Mouse (Mus musculus): ENCODE measurements around the gene Raph1. TPM values are rescaled to one million over a fixed set of nuclear protein-coding genes. Genes with fewer than 3 reads are reported as not detected.

The Raph1 gene
- polyA plus RNA-seq, 1 experiment from 2014 or later = 28.3 TPM

- Histone ChIP-seq H3K36me3 (replicated peaks) (no peaks in the 10 kb centered on the region), H3K4me3 (no peak overlapping the region), H3K27ac (no peak overlapping the region), H3K9me3 (no peaks in the 10 kb centered on the region), H3K4me2 (no peak overlapping the region), H3K27me3 (replicated peaks) (no peaks in the 10 kb centered on the region), H3K9ac (no peak overlapping the region), H3K4me1 (no peaks in the 10 kb centered on the region)
- 93% methylated on average over 6 of the region's 6 CpGs for WGBS
- no peak for ATAC-seq (replicated peaks)
Measured at GRCm38 (mm10) chr1:60593101-60593500, 26.2 kb upstream of the Raph1 start.

- H3K4me1 ChIP-seq = no peaks in the 10 kb centered on the region
- ATAC-seq (replicated peaks) = no peak
- H3K4me3 ChIP-seq = no peak overlapping the region
- no peak overlapping the region for H3K4me2 ChIP-seq
- no peaks in the 10 kb centered on the region for H3K9me3 ChIP-seq
- no peak overlapping the region for H3K27ac ChIP-seq
- 52% methylated on average over 4 of the region's 4 CpGs for WGBS
- no peaks in the 10 kb centered on the region for H3K36me3 ChIP-seq (replicated peaks)
- no peak overlapping the region for H3K9ac ChIP-seq
- H3K27me3 ChIP-seq (replicated peaks) = no peaks in the 10 kb centered on the region
Measured at GRCm38 (mm10) chr1:60588887-60589629, 22.2 kb upstream of the Raph1 start.

- H3K4me2 ChIP-seq = no peak overlapping the region
- H3K36me3 ChIP-seq (replicated peaks) = no peaks in the 10 kb centered on the region
- no peak overlapping the region for H3K4me3 ChIP-seq
- no peaks in the 10 kb centered on the region for H3K4me1 ChIP-seq
- no peak for ATAC-seq (replicated peaks)
- WGBS = 83% methylated on average over 8 of the region's 8 CpGs
- no peaks in the 10 kb centered on the region for H3K9me3 ChIP-seq
- H3K27me3 ChIP-seq (replicated peaks) = no peaks in the 10 kb centered on the region
- H3K9ac ChIP-seq = no peak overlapping the region
- no peak overlapping the region for H3K27ac ChIP-seq
Measured at GRCm38 (mm10) chr1:60580990-60581389, 14.1 kb upstream of the Raph1 start.

- no peaks in the 10 kb centered on the region for H3K36me3 ChIP-seq (replicated peaks)
- no peaks in the 10 kb centered on the region for H3K27me3 ChIP-seq (replicated peaks)
- H3K9me3 ChIP-seq = no peaks in the 10 kb centered on the region
- H3K27ac ChIP-seq = no peak overlapping the region
- H3K4me2 ChIP-seq = no peak overlapping the region
- no peak for ATAC-seq (replicated peaks)
- 93% methylated on average over 1 of the region's 1 CpGs for WGBS
- no peaks in the 10 kb centered on the region for H3K4me1 ChIP-seq
- no peak overlapping the region for H3K4me3 ChIP-seq
- no peak overlapping the region for H3K9ac ChIP-seq
Measured at GRCm38 (mm10) chr1:60579886-60580285, 13.0 kb upstream of the Raph1 start.

- Histone ChIP-seq H3K4me3 (no peak overlapping the region), H3K27me3 (replicated peaks) (no peaks in the 10 kb centered on the region), H3K36me3 (replicated peaks) (no peaks in the 10 kb centered on the region), H3K4me1 (no peaks in the 10 kb centered on the region), H3K27ac (no peak overlapping the region), H3K9ac (no peak overlapping the region), H3K9me3 (no peaks in the 10 kb centered on the region), H3K4me2 (no peak overlapping the region)
- 77% methylated on average over 3 of the region's 3 CpGs for WGBS
- no peak for ATAC-seq (replicated peaks)
Measured at GRCm38 (mm10) chr1:60572699-60573098, 5.8 kb upstream of the Raph1 start.

GRCm38 (mm10) chr1:60569741-60570140 is 2.8 kb upstream of the Raph1 start:
- Histone ChIP-seq H3K27ac (no peak overlapping the region), H3K4me1 (peaks cover 6% of the 10 kb centered on the region), H3K4me3 (no peak overlapping the region), H3K27me3 (replicated peaks) (no peaks in the 10 kb centered on the region), H3K4me2 (no peak overlapping the region), H3K36me3 (replicated peaks) (no peaks in the 10 kb centered on the region), H3K9me3 (no peaks in the 10 kb centered on the region), H3K9ac (no peak overlapping the region)
- 89% methylated on average over 7 of the region's 7 CpGs for WGBS
- ATAC-seq (replicated peaks) = no peak

- Histone ChIP-seq H3K9ac (no peak overlapping the region), H3K9me3 (no peaks in the 10 kb centered on the region), H3K36me3 (replicated peaks) (no peaks in the 10 kb centered on the region), H3K4me1 (peaks cover 7% of the 10 kb centered on the region), H3K27ac (no peak overlapping the region), H3K4me2 (no peak overlapping the region), H3K27me3 (replicated peaks) (no peaks in the 10 kb centered on the region), H3K4me3 (no peak overlapping the region)
- no peak for ATAC-seq (replicated peaks)
- 63% methylated on average over 5 of the region's 5 CpGs for WGBS
Measured at GRCm38 (mm10) chr1:60569210-60569609, 2.3 kb upstream of the Raph1 start.

- peaks cover 11% of the 10 kb centered on the region for H3K4me1 ChIP-seq
- no peaks in the 10 kb centered on the region for H3K36me3 ChIP-seq (replicated peaks)
- peak overlapping the region; percentile 68 for H3K4me3 ChIP-seq
- no peaks in the 10 kb centered on the region for H3K27me3 ChIP-seq (replicated peaks)
- no peaks in the 10 kb centered on the region for H3K9me3 ChIP-seq
- H3K9ac ChIP-seq = peak overlapping the region; percentile 84
- H3K27ac ChIP-seq = peak overlapping the region; percentile 98
- 23% methylated on average over 5 of the region's 5 CpGs for WGBS
- H3K4me2 ChIP-seq = peak overlapping the region; percentile 75
- ATAC-seq (replicated peaks) = no peak
Measured at GRCm38 (mm10) chr1:60567321-60567720, 417 bp upstream of the Raph1 start.

GRCm38 (mm10) chr1:60565931-60566630 is 823 bp downstream of the Raph1 start:
- ATAC-seq (replicated peaks) = peak; percentile 81
- Histone ChIP-seq H3K9ac (peak overlapping the region; percentile 84), H3K4me1 (peaks cover 11% of the 10 kb centered on the region), H3K27me3 (replicated peaks) (no peaks in the 10 kb centered on the region), H3K27ac (peak overlapping the region; percentile 98), H3K9me3 (no peaks in the 10 kb centered on the region), H3K36me3 (replicated peaks) (no peaks in the 10 kb centered on the region), H3K4me3 (peak overlapping the region; percentile 68), H3K4me2 (peak overlapping the region; percentile 75)
- WGBS = under 1% methylated on average over 55 of the region's 56 CpGs

GRCm38 (mm10) chr1:60565270-60565920 is 1.5 kb downstream of the Raph1 start:
- H3K36me3 ChIP-seq (replicated peaks) = no peaks in the 10 kb centered on the region
- H3K9me3 ChIP-seq = 0 out of 2 replicates have a peak, but pooled peaks cover 3% of the 10 kb centered on the region
- ATAC-seq (replicated peaks) = peak; percentile 13; the same call in 1 of the 2 replicates
- H3K4me2 ChIP-seq = peak overlapping the region; percentile 75
- peak overlapping the region; percentile 84 for H3K9ac ChIP-seq
- H3K4me3 ChIP-seq = peak overlapping the region; percentile 68
- H3K4me1 ChIP-seq = peaks cover 11% of the 10 kb centered on the region
- H3K27me3 ChIP-seq (replicated peaks) = no peaks in the 10 kb centered on the region
- 1% methylated on average over 13 of the region's 13 CpGs for WGBS
- peak overlapping the region; percentile 98 for H3K27ac ChIP-seq

- H3K4me3 ChIP-seq = peak overlapping the region; percentile 68
- no peak overlapping the region for H3K9ac ChIP-seq
- peak overlapping the region; percentile 75 for H3K4me2 ChIP-seq
- 80% methylated on average over 5 of the region's 5 CpGs for WGBS
- no peak for ATAC-seq (replicated peaks)
- no peaks in the 10 kb centered on the region for H3K27me3 ChIP-seq (replicated peaks)
- H3K36me3 ChIP-seq (replicated peaks) = no peaks in the 10 kb centered on the region
- 0 out of 2 replicates have a peak, but pooled peaks cover 3% of the 10 kb centered on the region for H3K9me3 ChIP-seq
- H3K4me1 ChIP-seq = peaks cover 11% of the 10 kb centered on the region
- H3K27ac ChIP-seq = no peak overlapping the region
Measured at GRCm38 (mm10) chr1:60564691-60565090, 2.2 kb downstream of the Raph1 start.

GRCm38 (mm10) chr1:60563021-60563420 is 3.9 kb downstream of the Raph1 start:
- Histone ChIP-seq H3K9ac (no peak overlapping the region), H3K27ac (no peak overlapping the region), H3K9me3 (0 out of 2 replicates have a peak, but pooled peaks cover 3% of the 10 kb centered on the region), H3K4me1 (peaks cover 11% of the 10 kb centered on the region), H3K4me3 (no peak overlapping the region), H3K27me3 (replicated peaks) (no peaks in the 10 kb centered on the region), H3K4me2 (no peak overlapping the region), H3K36me3 (replicated peaks) (no peaks in the 10 kb centered on the region)
- no peak for ATAC-seq (replicated peaks)

All from midbrain, embryonic 15.5 days (tissue).